Mouse (Mus musculus) forebrain, postnatal 0 days (tissue): ENCODE measurements at regions not wholly inside any gene's neighbourhood (a gene's known extent, or its start where the extent isn't known, plus 50 kb on each side); places are given as distances from the start of the nearest gene placed in this dataset.

Experiments
- ATAC-seq: fragments of 200-750 bp; cut with Nextera tagmentation; 2 replicates; pipeline ENCODE4 v1.8.0; 2017; ENCODE audit warnings: mild to moderate bottlenecking, moderate library complexity
- DNase-seq: peaks from one replicate; pipeline ENCODE4 v3.0.0-alpha.2; 2015
- H3K27ac ChIP-seq: fragments of 300-500 bp; sonication (generic); 2 replicates; pipeline ENCODE4 v1.5.1; 2014; ENCODE audit warnings: low read depth, mild to moderate bottlenecking, antibody characterized with exemption, low read length, moderate library complexity, mixed read lengths
- H3K27me3 ChIP-seq: fragments of 300-500 bp; sonication (generic); 2 replicates; pipeline ENCODE4 v1.6.1; 2014; ENCODE audit warnings: mild to moderate bottlenecking, low read length, mixed read lengths; ENCODE audit not compliant: insufficient read depth
- H3K36me3 ChIP-seq: fragments of 300-500 bp; sonication (generic); 2 replicates; pipeline ENCODE4 v1.6.1; 2014; ENCODE audit warnings: mild to moderate bottlenecking, moderate library complexity; ENCODE audit not compliant: insufficient read depth
- H3K4me1 ChIP-seq: fragments of 300-500 bp; sonication (generic); 2 replicates; pipeline ENCODE4 v1.6.1; 2014; ENCODE audit warnings: antibody characterized with exemption; ENCODE audit not compliant: insufficient read depth
- H3K4me2 ChIP-seq: fragments of 300-500 bp; sonication (generic); 2 replicates; pipeline ENCODE4 v1.6.1; 2014; ENCODE audit warnings: low read depth, mild to moderate bottlenecking, moderate library complexity
- H3K4me3 ChIP-seq: fragments of 300-500 bp; sonication (generic); 2 replicates; pipeline ENCODE4 v1.5.1; 2014; ENCODE audit warnings: low read depth, low read length, mixed read lengths
- H3K9ac ChIP-seq: fragments of 300-500 bp; sonication (generic); 2 replicates; pipeline ENCODE4 v1.6.1; 2014; ENCODE audit warnings: mild to moderate bottlenecking
- H3K9me3 ChIP-seq: fragments of 300-500 bp; sonication (generic); 2 replicates; pipeline ENCODE4 v1.6.1; 2016; ENCODE audit warnings: low read length
- CTCF ChIP-seq: sonication (generic); IDR thresholded peaks from 2 replicates; pipeline ENCODE4 v1.5.1; 2016; ENCODE audit warnings: antibody characterized with exemption, control low read depth, low read depth
- WGBS: fragments of 180-500 bp; shearing (Covaris S2); extraction: QIAGEN DNeasy Blood & Tissue Kit; methylation state at CpG from one replicate; pipeline ENCODE4 v1.1.7; 2014; 5-methylcytosine and 5-hydroxymethylcytosine counted together

- WGBS = 87% methylated on average over 10 of the region's 10 CpGs
- H3K9me3 ChIP-seq = no peaks in the 10 kb centered on the region
- no peak overlapping the region for H3K4me3 ChIP-seq
- H3K27me3 ChIP-seq = no peaks in the 10 kb centered on the region
- H3K27ac ChIP-seq = no peak overlapping the region
- no peaks in the 10 kb centered on the region for H3K4me1 ChIP-seq
- no peak for DNase-seq
- H3K4me2 ChIP-seq = no peak overlapping the region
- no peak overlapping the region for H3K9ac ChIP-seq
- ATAC-seq = no peak
- no peaks in the 10 kb centered on the region for H3K36me3 ChIP-seq
- TF ChIP-seq CTCF = no peak
These were observed 518.3 kb upstream of the Adgrl2 start for GRCm38 (mm10) chr3:149508671-149509070.

- 87% methylated on average over 9 of the region's 9 CpGs for WGBS
These were observed 515.3 kb upstream of the Adgrl2 start for GRCm38 (mm10) chr3:149505692-149506091.

GRCm38 (mm10) chr3:149503992-149504391 lies 513.6 kb upstream of the Adgrl2 start:
- no peak overlapping the region for H3K4me3 ChIP-seq
- H3K4me1 ChIP-seq = no peaks in the 10 kb centered on the region
- WGBS = 97% methylated on average over 2 of the region's 2 CpGs
- H3K9ac ChIP-seq = no peak overlapping the region
- no peaks in the 10 kb centered on the region for H3K36me3 ChIP-seq
- no peak for TF ChIP-seq CTCF
- H3K9me3 ChIP-seq = no peaks in the 10 kb centered on the region
- no peak overlapping the region for H3K27ac ChIP-seq
- no peaks in the 10 kb centered on the region for H3K27me3 ChIP-seq
- DNase-seq (no peak), ATAC-seq (no peak)
- no peak overlapping the region for H3K4me2 ChIP-seq

More at GRCm38 (mm10) chr3:149505692-149506091, 515.3 kb upstream of the Adgrl2 start:
- H3K9me3 ChIP-seq = no peaks in the 10 kb centered on the region
- H3K27ac ChIP-seq = no peak overlapping the region
- no peak overlapping the region for H3K4me3 ChIP-seq
- no peak for TF ChIP-seq CTCF
- no peak for DNase-seq
- H3K4me2 ChIP-seq = no peak overlapping the region
- no peak for ATAC-seq
- no peaks in the 10 kb centered on the region for H3K36me3 ChIP-seq
- H3K4me1 ChIP-seq = no peaks in the 10 kb centered on the region
- no peak overlapping the region for H3K9ac ChIP-seq
- no peaks in the 10 kb centered on the region for H3K27me3 ChIP-seq

GRCm38 (mm10) chr3:149500130-149500529 lies 509.8 kb upstream of the Adgrl2 start:
- 87% methylated on average over 3 of the region's 3 CpGs for WGBS

GRCm38 (mm10) chr3:149498765-149499164 lies 508.4 kb upstream of the Adgrl2 start:
- no peak for TF ChIP-seq CTCF
- H3K27ac ChIP-seq = no peak overlapping the region
- WGBS = 52% methylated on average over 1 of the region's 1 CpGs
- H3K4me3 ChIP-seq = no peak overlapping the region
- no peak overlapping the region for H3K4me2 ChIP-seq
- H3K9ac ChIP-seq = no peak overlapping the region
- DNase-seq (no peak), ATAC-seq (no peak)
- no peaks in the 10 kb centered on the region for H3K36me3 ChIP-seq
- no peaks in the 10 kb centered on the region for H3K4me1 ChIP-seq
- H3K27me3 ChIP-seq = no peaks in the 10 kb centered on the region
- no peaks in the 10 kb centered on the region for H3K9me3 ChIP-seq

More at GRCm38 (mm10) chr3:149500130-149500529, 509.8 kb upstream of the Adgrl2 start:
- Histone ChIP-seq H3K4me1 (no peaks in the 10 kb centered on the region), H3K9me3 (no peaks in the 10 kb centered on the region), H3K36me3 (no peaks in the 10 kb centered on the region), H3K27ac (no peak overlapping the region), H3K4me3 (no peak overlapping the region), H3K27me3 (no peaks in the 10 kb centered on the region), H3K9ac (no peak overlapping the region), H3K4me2 (no peak overlapping the region)
- TF ChIP-seq CTCF = no peak
- DNase-seq = no peak
- ATAC-seq = no peak

GRCm38 (mm10) chr3:149496829-149497471 lies 506.6 kb upstream of the Adgrl2 start:
- no peak for ATAC-seq
- Histone ChIP-seq H3K4me3 (no peak overlapping the region), H3K4me2 (no peak overlapping the region), H3K27ac (no peak overlapping the region), H3K36me3 (no peaks in the 10 kb centered on the region), H3K9me3 (no peaks in the 10 kb centered on the region), H3K9ac (no peak overlapping the region), H3K27me3 (no peaks in the 10 kb centered on the region), H3K4me1 (no peaks in the 10 kb centered on the region)
- TF ChIP-seq CTCF = no peak
- DNase-seq = no peak
- WGBS = 76% methylated on average over 10 of the region's 10 CpGs

- H3K4me1 ChIP-seq = no peaks in the 10 kb centered on the region
- no peak overlapping the region for H3K27ac ChIP-seq
- no peak overlapping the region for H3K4me2 ChIP-seq
- H3K9me3 ChIP-seq = no peaks in the 10 kb centered on the region
- no peak overlapping the region for H3K9ac ChIP-seq
- DNase-seq (no peak), ATAC-seq (no peak)
- H3K36me3 ChIP-seq = no peaks in the 10 kb centered on the region
- WGBS = 84% methylated on average over 2 of the region's 2 CpGs
- no peak for TF ChIP-seq CTCF
- H3K4me3 ChIP-seq = no peak overlapping the region
- no peaks in the 10 kb centered on the region for H3K27me3 ChIP-seq
These were observed 505.8 kb upstream of the Adgrl2 start for GRCm38 (mm10) chr3:149496122-149496521.
